Mouse (Mus musculus) duodenum, adult 2 months (tissue): Measurements from ENCODE around the gene Capn15. TPM values are rescaled to one million over a fixed set of nuclear protein-coding genes. Genes with fewer than 3 reads are reported as not detected.

ENCODE experiments used
- polyA plus RNA-seq: library from polyadenylated mRNA; depleted of rRNA; stranded (reverse); fragments of >200 nt; gene quantifications from 2 replicates; pipeline ENCODE4 v1.2.3, GENCODE M21; 2012; ENCODE audit warnings: low replicate concordance; rRNA removed

Gene Capn15
- 74.2 and 92.9 TPM in 2 replicates for polyA plus RNA-seq

DNA sequence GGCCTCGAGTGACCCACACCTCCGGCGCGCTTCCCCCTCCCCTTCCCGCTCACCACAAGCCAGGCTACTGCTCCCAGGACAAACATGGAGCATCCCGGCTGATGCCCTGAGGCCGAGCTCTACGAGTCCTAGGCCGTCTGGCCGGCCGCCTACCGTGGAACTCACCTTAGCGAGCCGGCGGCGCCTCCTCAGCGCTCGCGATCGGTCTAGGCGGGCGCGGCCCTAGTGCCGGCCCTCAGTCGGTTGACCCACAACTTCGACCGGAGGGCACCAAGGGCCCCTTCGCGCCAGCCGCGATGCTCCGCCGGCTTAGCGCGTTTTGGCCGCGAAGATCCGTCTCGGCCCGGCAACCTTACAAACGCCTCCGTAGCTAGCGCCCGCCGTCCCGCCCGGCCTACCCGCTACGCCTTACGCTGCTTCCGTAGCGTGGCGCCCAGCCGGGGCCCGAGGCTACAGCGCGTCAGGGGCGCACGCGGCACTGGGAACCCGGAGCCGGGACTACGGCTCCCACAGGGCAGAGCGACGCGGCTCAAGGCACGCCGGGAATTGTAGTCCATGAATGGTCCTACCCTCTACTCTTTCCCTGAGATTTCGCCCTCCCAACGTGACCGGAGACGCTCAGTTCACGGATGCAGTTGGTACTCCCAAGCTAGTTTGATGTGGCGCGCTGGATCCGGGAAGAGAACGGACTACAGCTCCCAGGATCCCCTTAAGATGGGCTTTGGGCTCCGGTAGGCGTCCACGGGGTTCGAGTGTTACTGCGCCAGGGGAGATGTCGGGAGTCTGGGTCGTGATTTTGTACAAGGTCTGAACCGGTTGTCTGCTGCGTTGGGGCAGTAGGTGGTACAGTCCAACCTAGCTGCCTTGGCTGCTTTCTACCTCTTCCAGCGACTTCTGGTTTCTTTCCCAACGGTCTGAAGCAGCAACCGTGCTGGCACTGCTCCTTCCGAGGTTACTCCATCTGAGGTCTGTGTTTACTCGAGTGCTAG is at the start of gene Capn15:
Gene Capn15, minus strand, starts transcription at position 491 of the 989 bp plus-strand sequence.

DNA sequence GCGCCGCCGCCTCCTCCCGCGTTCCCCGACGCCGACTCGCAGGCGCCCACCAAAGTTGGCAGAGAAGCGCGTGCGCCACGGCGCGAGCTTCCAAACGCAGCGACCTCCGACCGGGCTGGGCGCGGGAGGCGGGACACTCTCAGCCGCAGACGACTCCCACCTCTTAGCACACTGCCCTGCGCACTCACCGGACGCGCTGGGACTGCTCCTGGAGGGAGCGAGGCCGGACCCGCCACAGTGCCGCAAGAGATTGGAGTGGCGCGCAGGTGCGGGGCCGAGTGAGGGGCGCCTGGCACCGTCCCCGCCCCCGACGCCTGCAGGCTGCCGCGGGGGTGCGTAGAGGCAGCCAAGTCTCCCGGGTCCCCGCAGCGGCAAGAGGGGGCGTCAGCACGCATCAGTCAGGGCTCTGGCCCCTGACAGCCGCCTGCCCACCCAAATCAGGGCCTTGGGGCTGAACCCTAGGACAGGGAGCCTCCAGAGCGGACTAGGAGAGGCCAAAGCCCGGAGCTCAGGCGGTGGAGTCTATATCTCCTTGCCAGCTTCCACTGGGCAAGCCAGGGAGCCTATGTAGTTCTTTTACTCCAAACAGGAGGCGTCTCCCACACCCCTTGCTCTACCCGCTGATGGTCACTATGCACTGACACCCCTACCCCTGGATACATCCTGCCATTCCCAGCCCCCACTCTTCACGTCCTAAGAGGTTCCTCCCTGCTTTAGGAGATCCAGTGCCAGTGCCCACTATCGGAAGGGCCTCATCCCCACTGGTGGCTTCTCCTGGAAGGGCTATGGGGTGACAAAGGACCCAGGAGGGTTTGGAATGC is 33.6 kb downstream of the Capn15 start, which contains the start of gene A930017K11Rik:
Gene A930017K11Rik, minus strand, starts transcription at position 763 of the 821 bp plus-strand sequence.

GRCm38 (mm10) chr17:25944366-25945163 is 41.0 kb downstream of the Capn15 start, which contains the start of the genes Pigq and Nhlrc4:
Gene Pigq, minus strand, starts transcription at chr17:25944936.
Gene Nhlrc4, minus strand, starts transcription at chr17:25944961.

DNA sequence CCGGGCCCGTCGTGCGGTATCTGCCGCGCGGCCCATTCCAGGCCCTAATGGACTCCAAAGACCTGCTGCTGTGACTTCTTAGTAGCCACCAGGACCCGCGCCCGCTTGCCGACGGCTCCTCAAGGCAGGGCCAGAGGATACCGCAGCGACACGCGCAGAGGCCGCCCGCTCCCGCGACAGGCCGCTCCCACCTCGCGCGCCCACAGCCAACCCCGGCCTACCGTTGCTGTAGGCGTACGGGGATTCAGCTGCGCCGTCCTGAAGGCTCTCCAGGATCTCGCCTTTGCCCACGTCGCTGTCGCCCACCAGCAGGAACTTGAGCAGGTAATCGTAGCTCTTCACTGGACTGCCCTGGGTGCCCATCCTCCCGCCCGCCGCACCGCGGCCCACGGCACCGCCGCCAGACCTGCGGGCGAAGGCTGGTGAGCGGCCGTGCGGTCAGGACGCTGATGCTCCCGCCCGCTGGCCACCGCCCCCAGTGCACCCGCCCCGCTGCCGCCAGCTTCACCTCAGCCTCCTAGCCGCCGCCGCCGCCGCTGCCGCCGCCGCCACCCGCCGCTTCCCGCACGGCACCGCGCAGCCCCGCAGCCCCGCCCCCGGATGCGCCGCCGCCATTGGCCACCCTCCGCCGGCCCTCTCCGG is 66.3 kb downstream of the Capn15 start, which contains the start of gene Rab40c:
Gene Rab40c, minus strand, starts transcription at position 584 of the 642 bp plus-strand sequence.

Other genes with a start within 250 kb of the Capn15 start
- 0.27 and 0.29 TPM in 2 replicates for gene Mslnl, start 249.8 kb downstream of the Capn15 start, polyA plus RNA-seq
- 2.2 and 3.4 TPM in 2 replicates for gene Msln, start 231.4 kb downstream of the Capn15 start, polyA plus RNA-seq
- gene Narfl, start 212.0 kb downstream of the Capn15 start, polyA plus RNA-seq = 11.9 and 15.5 TPM in 2 replicates
- 26.8 and 27.4 TPM in 2 replicates for gene Haghl, start 200.1 kb downstream of the Capn15 start, polyA plus RNA-seq
- gene Ccdc78, start 199.2 kb downstream of the Capn15 start, polyA plus RNA-seq = 0.06 TPM in 1 of 2 replicates, not detected in the other
- 94.1 and 137 TPM in 2 replicates for gene Fam173a, start 192.9 kb downstream of the Capn15 start, polyA plus RNA-seq
- gene AC134908.4, start 190.1 kb downstream of the Capn15 start, polyA plus RNA-seq = not detected in 2 replicates
- 29.1 and 38.2 TPM in 2 replicates for gene Metrn, start 188.7 kb downstream of the Capn15 start, polyA plus RNA-seq
- gene Fbxl16, start 176.7 kb downstream of the Capn15 start, polyA plus RNA-seq = 2.5 and 4.1 TPM in 2 replicates
- 27.2 and 27.4 TPM in 2 replicates for gene Wdr24, start 162.2 kb downstream of the Capn15 start, polyA plus RNA-seq
- 43.0 and 55.8 TPM in 2 replicates for gene Jmjd8, start 156.9 kb downstream of the Capn15 start, polyA plus RNA-seq
- 105 and 167 TPM in 2 replicates for gene Stub1, start 152.4 kb downstream of the Capn15 start, polyA plus RNA-seq
- 6.5 and 12.9 TPM in 2 replicates for gene Rhbdl1, start 148.5 kb downstream of the Capn15 start, polyA plus RNA-seq
- gene Gm20683, start 144.0 kb downstream of the Capn15 start, polyA plus RNA-seq = 68.5 and 82.6 TPM in 2 replicates
- 122 and 144 TPM in 2 replicates for gene Rhot2, start 140.9 kb downstream of the Capn15 start, polyA plus RNA-seq
- gene Wdr90, start 124.3 kb downstream of the Capn15 start, polyA plus RNA-seq = 9.5 and 30.5 TPM in 2 replicates
- 135 and 209 TPM in 2 replicates for gene Mcrip2, start 117.0 kb downstream of the Capn15 start, polyA plus RNA-seq
- 162 and 249 TPM in 2 replicates for gene Mettl26, start 110.7 kb downstream of the Capn15 start, polyA plus RNA-seq
- gene Wfikkn1, start 104.9 kb downstream of the Capn15 start, polyA plus RNA-seq = 1.3 and 1.9 TPM in 2 replicates
- gene Rab40c, start 66.1 kb downstream of the Capn15 start, polyA plus RNA-seq = 38.2 and 46.0 TPM in 2 replicates
- 69.2 and 87.1 TPM in 2 replicates for gene Pigq, start 40.9 kb downstream of the Capn15 start, polyA plus RNA-seq
- not detected in 2 replicates for gene Nhlrc4, start 40.8 kb downstream of the Capn15 start, polyA plus RNA-seq
- gene A930017K11Rik, start 33.2 kb downstream of the Capn15 start, polyA plus RNA-seq = not detected in 2 replicates
- 46.4 and 91.6 TPM in 2 replicates for gene Rab11fip3, start 83.8 kb upstream of the Capn15 start, polyA plus RNA-seq
- 15.3 and 18.5 TPM in 2 replicates for gene Decr2, start 104.5 kb upstream of the Capn15 start, polyA plus RNA-seq
- gene Nme4, start 109.8 kb upstream of the Capn15 start, polyA plus RNA-seq = 12.7 and 15.1 TPM in 2 replicates
- gene Tmem8, start 127.5 kb upstream of the Capn15 start, polyA plus RNA-seq = 256 and 334 TPM in 2 replicates
- 55.6 and 73.6 TPM in 2 replicates for gene Mrpl28, start 137.7 kb upstream of the Capn15 start, polyA plus RNA-seq
- gene Axin1, start 152.9 kb upstream of the Capn15 start, polyA plus RNA-seq = 13.2 and 13.6 TPM in 2 replicates
- gene Pdia2, start 213.3 kb upstream of the Capn15 start, polyA plus RNA-seq = 0.60 and 32.8 TPM in 2 replicates
- 2.7 and 29.7 TPM in 2 replicates for gene Rgs11, start 217.2 kb upstream of the Capn15 start, polyA plus RNA-seq
- 2.7 and 18.3 TPM in 2 replicates for gene Arhgdig, start 222.0 kb upstream of the Capn15 start, polyA plus RNA-seq